Mouse (Mus musculus): ENCODE measurements around the gene Usp28. TPM values are rescaled to one million over a fixed set of nuclear protein-coding genes. Genes with fewer than 3 reads are reported as not detected.
A peak's percentile ranks its signal among the peaks of the same experiment; 100 is the strongest.

Gene Usp28
- total RNA-seq, 2 experiments from 2014 or later: 40.3 to 45.5 TPM

DNA sequence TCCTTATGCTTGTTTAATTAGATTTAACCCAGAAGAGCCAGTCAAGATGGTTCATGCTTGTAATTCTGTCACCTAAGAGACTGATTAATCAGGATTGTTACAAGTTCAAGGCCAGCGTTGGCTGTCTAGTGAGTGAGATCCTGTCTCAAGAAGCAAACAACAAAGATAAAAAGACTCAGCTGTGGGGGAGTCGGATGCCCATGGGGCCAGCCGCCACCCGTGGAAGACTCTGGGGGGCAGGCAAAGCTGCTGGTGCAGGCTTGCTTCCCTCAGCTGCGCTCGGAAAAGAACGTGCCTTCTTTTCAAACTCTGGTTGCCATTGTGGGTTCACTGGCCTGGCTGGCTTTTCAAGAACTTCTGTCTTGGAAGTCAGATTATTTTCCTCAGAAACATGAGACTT, 30.6 kb downstream of the Usp28 start:
- no peak for DNase-seq (ENCODE audit: low spot score in 2 of 2)

DNA sequence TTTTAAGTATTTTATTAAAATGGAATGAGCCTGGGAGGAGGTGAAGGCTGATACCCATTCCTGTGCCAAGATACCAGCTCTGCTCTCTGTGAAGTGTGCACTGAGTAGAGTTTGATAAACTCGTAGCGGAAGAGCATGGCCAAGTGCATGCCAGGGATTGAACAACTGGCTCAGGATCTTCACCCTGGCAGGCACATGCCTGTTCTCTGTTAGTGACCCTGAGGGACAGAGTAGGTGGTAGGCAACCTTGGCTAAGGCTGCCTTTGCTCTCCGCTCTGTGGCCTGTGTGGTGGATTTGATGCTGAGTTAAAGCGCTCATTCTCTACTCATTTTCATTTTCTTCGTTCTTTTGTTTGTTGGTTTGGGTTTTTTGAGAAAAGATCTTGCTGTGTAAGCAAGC, 36.1 kb downstream of the Usp28 start:
- DNase-seq (ENCODE audit: low spot score in 2 of 2): no peak

- no peak for DNase-seq (ENCODE audit: low spot score in 2 of 2)
These were observed 38.8 kb downstream of the Usp28 start for GRCm38 (mm10) chr9:49023956-49024355.

GRCm38 (mm10) chr9:49024529-49024928, 39.4 kb downstream of the Usp28 start:
- DNase-seq (ENCODE audit: low spot score in 2 of 2): no peak

DNA sequence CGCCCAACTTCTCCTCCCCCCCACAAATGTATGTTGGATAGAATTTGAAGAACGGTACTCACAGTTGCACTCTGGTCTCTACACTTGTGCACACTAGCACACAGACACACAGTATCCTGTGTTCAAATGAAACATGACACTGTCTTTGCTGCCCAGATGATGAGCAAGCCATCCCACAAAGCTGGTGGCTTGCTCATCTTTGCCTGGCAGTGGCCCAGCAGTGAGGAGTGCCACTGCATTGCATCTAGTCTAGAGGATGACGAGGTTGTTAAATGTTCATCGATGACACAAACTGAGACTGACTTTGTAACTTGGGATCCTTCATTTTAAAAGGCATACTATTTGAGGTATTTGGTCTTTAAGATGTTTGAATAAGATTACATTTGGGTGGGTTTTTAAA, 49.6 kb downstream of the Usp28 start:
- no peak for DNase-seq (ENCODE audit: low spot score in 2 of 2)

- DNase-seq (ENCODE audit: low spot score in 2 of 2): no peak
These were observed 65.7 kb downstream of the Usp28 start for GRCm38 (mm10) chr9:49050901-49051300.

DNA sequence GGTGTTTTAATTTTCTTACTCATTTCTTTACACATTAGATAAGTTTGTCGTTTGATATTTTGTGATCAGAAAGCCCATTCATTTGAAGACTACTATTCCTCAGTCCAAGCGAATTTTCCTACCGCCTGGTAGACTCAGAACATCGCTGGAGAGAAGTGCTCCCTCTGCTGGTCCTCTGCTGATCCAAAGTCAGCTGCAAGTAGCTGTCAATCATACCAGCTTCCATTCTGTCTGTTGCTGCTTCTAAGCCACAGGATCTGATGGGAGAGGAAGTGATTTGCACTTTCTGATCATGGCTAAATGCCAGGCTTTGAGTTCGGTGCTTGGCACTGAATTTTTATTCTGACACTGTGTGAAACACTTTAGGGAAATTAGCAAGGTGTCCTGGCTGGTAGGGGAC, 66.2 kb downstream of the Usp28 start:
- DNase-seq (ENCODE audit: low spot score in 2 of 2): peak; percentile 57 to 78

- DNase-seq (ENCODE audit: low spot score in 2 of 2): no peak
These were observed 68.9 kb downstream of the Usp28 start for GRCm38 (mm10) chr9:49054028-49054427.

- peak; percentile 88 to 95 for DNase-seq (ENCODE audit: low spot score in 2 of 2)
These were observed 70.4 kb downstream of the Usp28 start, which contains the start of gene Zw10 for GRCm38 (mm10) chr9:49055333-49056205. Gene Zw10 (plus strand): TSS chr9:49055613.

GRCm38 (mm10) chr9:49076847-49077246, 91.7 kb downstream of the Usp28 start:
- DNase-seq (ENCODE audit: low spot score in 2 of 2): no peak

DNA sequence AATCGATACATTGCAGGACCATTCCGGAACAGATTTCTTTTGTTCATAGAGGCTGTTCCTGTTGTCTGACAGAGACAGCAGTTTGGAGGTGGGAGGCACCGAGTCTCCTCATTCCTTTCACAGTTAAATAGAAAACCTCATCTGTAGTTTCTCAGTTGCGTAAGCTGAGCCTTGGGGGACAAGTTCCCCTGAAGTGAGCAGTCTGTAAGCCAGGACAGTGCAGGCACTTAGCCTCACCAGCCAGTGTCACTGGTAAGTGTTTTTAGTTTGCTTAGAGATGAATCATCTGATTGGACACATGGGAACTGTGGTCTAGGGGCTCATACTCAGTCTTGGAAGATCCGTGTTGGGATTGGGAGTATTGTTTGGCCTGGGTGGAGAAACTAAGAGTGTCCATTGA, 95.9 kb downstream of the Usp28 start, which contains the start of gene Tmprss5:
Tmprss5 (plus strand) TSS at position 154 of the 400 bp plus-strand sequence.
- DNase-seq (ENCODE audit: low spot score in 2 of 2): no peak

GRCm38 (mm10) chr9:49081561-49081960, 96.4 kb downstream of the Usp28 start:
- peak; percentile 76 to 85 for DNase-seq (ENCODE audit: low spot score in 2 of 2)

- no peak for DNase-seq (ENCODE audit: low spot score in 2 of 2)
These were observed 102.1 kb downstream of the Usp28 start for GRCm38 (mm10) chr9:49087317-49087716.

Other genes starting within 250 kb of the Usp28 start
- gene Zbtb16, start 149.2 kb upstream of the Usp28 start, total RNA-seq (2021): 10 to 100 TPM; 85.9 to 92.1 TPM
- gene Htr3a, start 74.3 kb upstream of the Usp28 start, total RNA-seq (2021): 10 to 100 TPM; 10.8 to 13.4 TPM
- not detected for gene Htr3b, start 20.4 kb upstream of the Usp28 start, total RNA-seq (2021)
- 10 to 100 TPM; 15.0 to 15.9 TPM for gene Zw10, start 70.2 kb downstream of the Usp28 start, total RNA-seq (2021)
- 1 to 10 TPM in 1 of 2 experiments, under 1 TPM in 1; 0.65 to 1.3 TPM for gene Tmprss5, start 95.9 kb downstream of the Usp28 start, total RNA-seq (2021)